Mouse (Mus musculus) liver, adult 2 months (tissue): ENCODE results near the gene Ube2d1. TPM values are rescaled to one million over a fixed set of nuclear protein-coding genes. Genes with fewer than 3 reads are reported as not detected.

Source experiments
- DNase-seq: peaks from one replicate; pipeline ENCODE4 v3.0.0-alpha.2; 2011; ENCODE audit warnings: low read depth, low spot score; ENCODE audit errors: extremely low read depth
- H3K27ac ChIP-seq: fragments of 200-500 bp; replicated peaks from 2 replicates; pipeline ENCODE4 v1.5.1; 2012; ENCODE audit warnings: low read depth, mild to moderate bottlenecking, control low read depth, inconsistent platforms, low read length; ENCODE audit not compliant: insufficient read depth
- H3K27me3 ChIP-seq: fragments of 200-500 bp; 2 replicates; pipeline ENCODE4 v1.6.1; 2012; ENCODE audit warnings: mild to moderate bottlenecking, moderate library complexity, low read length, inconsistent platforms; ENCODE audit not compliant: control insufficient read depth, insufficient read depth
- H3K36me3 ChIP-seq: fragments of 200-500 bp; 2 replicates; pipeline ENCODE4 v1.6.1; 2012; ENCODE audit warnings: low read length, inconsistent platforms; ENCODE audit not compliant: control insufficient read depth, insufficient read depth
- H3K4me1 ChIP-seq: fragments of 200-500 bp; 2 replicates; pipeline ENCODE4 v1.6.1; 2011; ENCODE audit warnings: low read length; ENCODE audit not compliant: control insufficient read depth, insufficient read depth
- H3K4me3 ChIP-seq: fragments of 200-500 bp; 2 replicates; pipeline ENCODE4 v1.5.1; 2011; ENCODE audit warnings: low read depth, mild to moderate bottlenecking, control low read depth, low read length, moderate library complexity; ENCODE audit not compliant: insufficient read depth
- H3K79me2 ChIP-seq: fragments of 200-500 bp; 2 replicates; pipeline ENCODE4 v1.6.1; 2012; ENCODE audit warnings: inconsistent platforms, mild to moderate bottlenecking, low read length, moderate library complexity; ENCODE audit not compliant: control insufficient read depth, insufficient read depth
- H3K9ac ChIP-seq: fragments of 200-500 bp; 2 replicates; pipeline ENCODE4 v1.6.1; 2012; ENCODE audit warnings: low read depth, mild to moderate bottlenecking, control low read depth, inconsistent platforms, low read length
- CTCF ChIP-seq: fragments of 200-500 bp; IDR thresholded peaks from 2 replicates; pipeline ENCODE4 v1.5.1; 2011; ENCODE audit warnings: low read depth, low read length, control low read depth
- POLR2A ChIP-seq: fragments of 200-500 bp; IDR thresholded peaks from 2 replicates; pipeline ENCODE4 v1.6.1; 2011; ENCODE audit warnings: low read length, control low read depth; ENCODE audit not compliant: insufficient read depth; ENCODE audit errors: extremely low read depth
- WGBS: fragments of 180-500 bp; shearing (Covaris S2); methylation state at CpG from one replicate; pipeline ENCODE4 v1.1.7; 2018; 5-methylcytosine and 5-hydroxymethylcytosine counted together
- polyA plus RNA-seq: library from polyadenylated mRNA; depleted of rRNA; stranded (reverse); fragments of >200 nt; gene quantifications from 2 replicates; pipeline ENCODE4 v1.2.3, GENCODE M21; 2012
- total RNA-seq: library from RNA; depleted of rRNA; stranded (reverse); fragments of >200 nt; gene quantifications from 2 replicates; pipeline ENCODE4 v1.2.3, GENCODE M21; 2014

The Ube2d1 gene
- total and polyA plus RNA-seq, 2 experiments = 5.3 to 9.5 TPM

DNA sequence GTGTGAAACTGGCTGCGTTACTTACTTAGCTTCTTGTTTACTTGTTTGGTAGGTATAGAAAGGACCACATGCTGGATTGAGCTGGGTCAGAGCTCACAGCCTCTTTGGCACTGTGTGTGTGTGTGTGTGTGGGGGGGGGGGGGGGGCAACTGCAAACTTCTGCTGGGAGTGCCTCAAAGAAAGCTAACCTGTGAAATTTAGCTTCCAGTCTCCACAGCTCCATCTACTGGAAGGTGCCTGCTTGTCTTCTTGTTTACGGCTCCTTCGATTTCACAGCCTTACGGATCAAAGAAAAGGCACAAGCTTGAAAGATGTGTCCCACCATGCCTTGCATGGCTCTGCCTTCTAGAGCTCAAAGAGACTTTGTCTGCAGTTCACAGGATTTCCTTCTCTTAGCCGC is 17.4 kb upstream of the Ube2d1 start:
- no peaks in the 10 kb centered on the region for H3K27me3 ChIP-seq
- H3K4me1 ChIP-seq = 0 out of 2 replicates have a peak, but pooled peaks cover 2% of the 10 kb centered on the region
- no peaks in the 10 kb centered on the region for H3K36me3 ChIP-seq
- no peak overlapping the region for H3K4me3 ChIP-seq
- no peak overlapping the region for H3K9ac ChIP-seq
- no peak overlapping the region for H3K27ac ChIP-seq
- 18% methylated on average over 5 of the region's 5 CpGs for WGBS
- TF ChIP-seq CTCF = peak; percentile 35
- no peak for TF ChIP-seq POLR2A
- no peaks in the 10 kb centered on the region for H3K79me2 ChIP-seq
- peak; percentile 56 for DNase-seq

DNA sequence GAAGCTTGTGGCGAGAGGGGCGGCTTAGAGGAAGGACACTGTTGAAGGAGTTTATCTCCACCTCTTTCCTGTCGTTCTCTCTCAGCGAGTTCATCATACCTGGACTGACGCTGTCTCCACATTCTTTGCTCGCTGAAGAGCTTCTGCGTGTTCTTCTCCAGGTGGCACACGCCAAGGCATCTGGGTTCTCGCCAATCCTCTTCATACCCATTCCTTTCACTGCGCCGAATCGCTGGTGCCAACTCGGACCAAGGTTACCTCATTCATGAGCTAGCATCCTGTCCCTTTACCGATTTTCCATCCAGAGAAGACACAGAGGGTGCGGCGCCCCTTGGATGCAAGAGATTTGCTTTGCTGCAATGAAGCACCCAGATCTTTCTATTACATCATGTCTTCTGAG is 15.1 kb upstream of the Ube2d1 start:
- Histone ChIP-seq H3K4me1 (no peaks in the 10 kb centered on the region), H3K9ac (no peak overlapping the region), H3K27ac (no peak overlapping the region), H3K79me2 (no peaks in the 10 kb centered on the region), H3K4me3 (no peak overlapping the region), H3K36me3 (no peaks in the 10 kb centered on the region), H3K27me3 (no peaks in the 10 kb centered on the region)
- TF ChIP-seq CTCF (no peak), POLR2A (no peak)
- WGBS = 75% methylated on average over 16 of the region's 16 CpGs
- DNase-seq = no peak

DNA sequence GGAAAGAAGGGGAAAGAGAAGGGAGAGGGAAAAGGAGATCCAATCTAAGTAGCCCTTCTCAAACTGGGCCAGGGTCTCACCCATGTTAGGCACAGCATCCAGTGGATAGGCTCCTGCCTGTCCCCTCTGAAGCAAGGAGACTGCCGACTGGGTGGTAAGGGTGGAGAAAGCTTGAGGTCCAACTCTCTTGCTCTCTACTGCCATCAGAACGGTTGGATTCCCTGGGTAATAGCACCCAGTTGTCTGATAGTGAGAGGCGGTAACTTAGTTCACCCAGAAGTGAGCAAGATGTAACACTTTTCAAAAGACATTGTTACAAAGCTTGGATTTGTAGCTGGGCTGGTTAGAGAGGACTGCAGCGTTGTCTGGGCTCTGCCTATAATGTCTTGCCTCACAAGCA is 8.2 kb upstream of the Ube2d1 start:
- no peak for DNase-seq
- H3K36me3 ChIP-seq = no peaks in the 10 kb centered on the region
- no peak overlapping the region for H3K9ac ChIP-seq
- no peak overlapping the region for H3K4me3 ChIP-seq
- H3K4me1 ChIP-seq = peaks cover 3% of the 10 kb centered on the region; the same call in 1 of the 2 replicates
- TF ChIP-seq POLR2A = no peak
- no peak for TF ChIP-seq CTCF
- no peaks in the 10 kb centered on the region for H3K79me2 ChIP-seq
- H3K27me3 ChIP-seq = no peaks in the 10 kb centered on the region
- WGBS = 74% methylated on average over 4 of the region's 4 CpGs
- no peak overlapping the region for H3K27ac ChIP-seq

DNA sequence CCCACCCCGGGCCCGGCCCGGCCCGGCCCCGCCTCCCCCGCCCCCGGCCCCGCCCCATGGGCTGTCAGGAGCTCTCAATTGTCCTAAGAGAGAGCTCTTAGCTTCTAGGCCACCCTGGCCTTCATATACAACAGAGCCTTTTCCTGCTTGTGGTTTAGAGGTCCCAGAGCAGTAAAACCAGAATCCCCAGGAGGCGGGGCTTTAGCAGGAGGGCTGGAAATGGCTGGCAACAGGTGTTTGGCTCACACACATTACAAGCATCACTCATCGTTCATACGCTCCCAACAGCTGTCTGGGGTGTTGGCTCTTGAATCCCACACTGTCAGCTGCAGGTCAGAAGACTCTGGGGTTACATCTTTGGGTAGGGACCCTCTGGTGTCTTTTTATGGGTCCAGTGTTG is 7.2 kb upstream of the Ube2d1 start:
- H3K4me3 ChIP-seq = no peak overlapping the region
- no peaks in the 10 kb centered on the region for H3K79me2 ChIP-seq
- no peak overlapping the region for H3K9ac ChIP-seq
- H3K4me1 ChIP-seq = peaks cover 3% of the 10 kb centered on the region; the same call in 1 of the 2 replicates
- no peaks in the 10 kb centered on the region for H3K27me3 ChIP-seq
- no peak for DNase-seq
- TF ChIP-seq CTCF = no peak
- TF ChIP-seq POLR2A = no peak
- H3K27ac ChIP-seq = no peak overlapping the region
- H3K36me3 ChIP-seq = no peaks in the 10 kb centered on the region
- WGBS = 21% methylated on average over 11 of the region's 11 CpGs

DNA sequence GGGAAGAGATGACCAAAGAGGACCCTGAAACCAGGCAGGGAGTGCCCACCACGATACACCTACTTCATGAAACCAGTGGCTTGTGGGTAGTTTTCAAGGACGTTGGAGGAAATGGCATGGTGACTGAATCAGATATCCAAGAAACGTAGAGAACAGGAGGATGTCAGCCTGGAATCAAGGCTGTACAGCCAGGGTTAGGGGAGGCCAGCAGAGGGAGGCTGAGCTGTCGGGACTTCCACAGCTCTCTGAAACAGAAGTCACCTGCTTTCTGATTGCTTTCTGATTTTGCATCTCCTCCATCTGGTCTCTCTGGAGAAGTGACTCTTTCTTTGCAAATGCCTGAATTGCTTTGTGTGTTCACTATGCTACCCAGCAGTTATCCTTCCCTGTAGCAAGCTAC is 6.7 kb upstream of the Ube2d1 start:
- no peaks in the 10 kb centered on the region for H3K79me2 ChIP-seq
- peaks cover 3% of the 10 kb centered on the region; the same call in 1 of the 2 replicates for H3K4me1 ChIP-seq
- no peaks in the 10 kb centered on the region for H3K36me3 ChIP-seq
- TF ChIP-seq POLR2A (no peak), CTCF (no peak)
- no peak overlapping the region for H3K27ac ChIP-seq
- WGBS = 35% methylated on average over 4 of the region's 4 CpGs
- no peak for DNase-seq
- no peak overlapping the region for H3K4me3 ChIP-seq
- H3K9ac ChIP-seq = no peak overlapping the region
- no peaks in the 10 kb centered on the region for H3K27me3 ChIP-seq

DNA sequence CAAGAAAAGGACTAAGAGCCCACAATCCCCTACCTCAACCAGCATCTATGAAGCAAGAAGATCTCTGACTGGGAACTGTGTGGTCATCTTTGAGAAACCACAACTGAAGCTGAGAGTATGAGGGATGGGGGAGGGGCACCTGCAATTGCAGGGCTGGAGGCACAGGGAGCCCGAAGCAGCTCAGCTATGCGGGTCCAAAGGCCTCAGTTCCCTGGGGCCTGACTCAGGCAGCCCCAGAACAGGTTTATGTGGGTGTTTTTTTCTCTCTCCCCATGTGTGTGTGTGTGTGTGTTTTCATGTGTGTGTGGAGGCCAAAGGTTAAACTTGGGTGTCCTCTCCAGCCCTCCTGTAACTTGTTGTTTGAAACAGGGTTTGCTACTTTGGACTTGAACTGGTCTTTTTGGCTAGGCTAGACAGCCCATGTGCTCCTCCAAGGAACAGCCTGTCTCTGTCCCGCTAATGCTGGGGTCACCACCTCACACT is 6.2 kb upstream of the Ube2d1 start:
- peak; percentile 24 for DNase-seq

More for the DNA sequence above, 6.2 kb upstream of the Ube2d1 start:
- Histone ChIP-seq H3K79me2 (no peaks in the 10 kb centered on the region), H3K27me3 (no peaks in the 10 kb centered on the region), H3K4me3 (no peak overlapping the region), H3K4me1 (peaks cover 3% of the 10 kb centered on the region; the same call in 1 of the 2 replicates), H3K9ac (no peak overlapping the region), H3K27ac (no peak overlapping the region), H3K36me3 (no peaks in the 10 kb centered on the region)
- WGBS = 28% methylated on average over 3 of the region's 3 CpGs
- no peak for TF ChIP-seq POLR2A
- TF ChIP-seq CTCF = no peak
